Mouse (Mus musculus): Measurements from ENCODE around the gene Tmem59l. TPM values are rescaled to one million over a fixed set of nuclear protein-coding genes. Genes with fewer than 3 reads are reported as not detected.

Gene Tmem59l
- polyA plus RNA-seq, 1 experiment from 2014 or later = 3.0 TPM

DNA sequence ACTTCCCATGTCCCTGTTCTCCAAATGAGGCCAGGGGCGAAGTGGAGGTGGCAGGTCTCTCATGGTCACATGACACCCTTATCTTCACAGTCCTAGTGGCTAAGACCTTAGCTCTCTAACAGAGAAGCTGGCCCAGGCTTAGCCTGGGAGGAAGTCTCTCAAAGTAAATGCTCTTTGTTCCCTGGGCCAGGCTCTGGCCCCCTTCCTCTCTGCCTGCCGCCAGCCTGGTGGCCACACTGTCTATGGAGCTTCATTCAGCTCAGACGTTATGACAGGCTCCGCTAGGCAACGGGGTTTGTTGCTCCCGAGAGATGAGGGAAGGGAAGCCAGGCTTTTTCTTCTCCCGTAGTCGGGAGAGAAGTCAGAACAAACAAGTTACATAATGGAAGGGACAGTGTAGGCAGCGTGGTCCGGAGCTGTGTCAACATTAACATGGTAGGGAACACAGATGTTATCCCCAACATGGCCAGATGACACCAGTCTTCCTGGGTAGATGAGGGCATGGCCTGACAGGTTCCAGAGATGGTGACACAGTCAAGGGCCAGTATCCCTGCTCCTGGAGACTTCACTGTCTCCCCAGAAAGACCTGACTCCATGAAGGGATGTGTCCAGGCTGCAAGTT is 17.8 kb downstream of the Tmem59l start:
- 54% methylated on average over 10 of the region's 10 CpGs for WGBS
- H3K27ac ChIP-seq = no peak overlapping the region
- H3K9ac ChIP-seq (ENCODE audit: low read depth, low read length) = no peak overlapping the region
- ATAC-seq (replicated peaks; ENCODE audit: low FRiP score, low read depth) (no peak), DNase-seq (ENCODE audit: low spot score) (no peak)
- H3K36me3 ChIP-seq (ENCODE audit: insufficient read depth, low read length) = 0 out of 2 replicates have a peak, but pooled peaks cover 2% of the 10 kb centered on the region
- peaks cover 8% of the 10 kb centered on the region; the same call in 1 of the 2 replicates for H3K4me1 ChIP-seq (replicated peaks; ENCODE audit: insufficient read depth, low read length)
- H3K4me3 ChIP-seq (replicated peaks; ENCODE audit: low read depth, low read length) = no peak overlapping the region
- no peaks in the 10 kb centered on the region for H3K9me3 ChIP-seq (replicated peaks; ENCODE audit: low read length)
- no peak for TF ChIP-seq CTCF (IDR thresholded peaks at IDR 0.05; ENCODE audit: low read depth)
- no peaks in the 10 kb centered on the region for H3K27me3 ChIP-seq (ENCODE audit: insufficient read depth, low read length)
- no peak overlapping the region for H3K4me2 ChIP-seq (ENCODE audit: low read length)

DNA sequence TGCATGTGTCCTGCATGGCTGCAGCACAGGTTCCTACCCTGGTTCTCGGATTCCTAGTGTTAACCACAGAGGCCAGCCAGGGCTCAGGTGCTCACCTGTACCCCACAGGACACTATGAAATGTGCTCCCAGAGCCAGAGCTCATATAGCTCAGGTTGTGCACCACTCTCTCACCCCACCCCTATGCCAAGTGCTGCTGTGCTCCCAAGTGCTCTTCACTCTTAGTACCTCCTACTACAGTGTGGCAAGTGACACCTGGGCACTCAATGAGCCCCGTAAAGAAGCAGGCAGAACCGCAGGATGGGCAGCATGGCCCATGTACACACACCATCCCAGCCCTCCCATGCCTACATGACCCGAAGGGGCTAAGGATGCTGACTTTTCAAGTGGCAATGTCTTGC is 18.4 kb downstream of the Tmem59l start:
- Histone ChIP-seq H3K4me2 (ENCODE audit: low read length) (no peak overlapping the region), H3K27me3 (ENCODE audit: insufficient read depth, low read length) (no peaks in the 10 kb centered on the region), H3K9ac (ENCODE audit: low read depth, low read length) (no peak overlapping the region), H3K36me3 (ENCODE audit: insufficient read depth, low read length) (0 out of 2 replicates have a peak, but pooled peaks cover 2% of the 10 kb centered on the region), H3K27ac (no peak overlapping the region), H3K4me1 (replicated peaks; ENCODE audit: insufficient read depth, low read length) (peaks cover 8% of the 10 kb centered on the region; the same call in 1 of the 2 replicates), H3K9me3 (replicated peaks; ENCODE audit: low read length) (no peaks in the 10 kb centered on the region), H3K4me3 (replicated peaks; ENCODE audit: low read depth, low read length) (no peak overlapping the region)
- DNase-seq (ENCODE audit: low spot score) (no peak), ATAC-seq (replicated peaks; ENCODE audit: low FRiP score, low read depth) (no peak)
- WGBS = 84% methylated on average over 4 of the region's 4 CpGs
- TF ChIP-seq CTCF (IDR thresholded peaks at IDR 0.05; ENCODE audit: low read depth) = no peak

DNA sequence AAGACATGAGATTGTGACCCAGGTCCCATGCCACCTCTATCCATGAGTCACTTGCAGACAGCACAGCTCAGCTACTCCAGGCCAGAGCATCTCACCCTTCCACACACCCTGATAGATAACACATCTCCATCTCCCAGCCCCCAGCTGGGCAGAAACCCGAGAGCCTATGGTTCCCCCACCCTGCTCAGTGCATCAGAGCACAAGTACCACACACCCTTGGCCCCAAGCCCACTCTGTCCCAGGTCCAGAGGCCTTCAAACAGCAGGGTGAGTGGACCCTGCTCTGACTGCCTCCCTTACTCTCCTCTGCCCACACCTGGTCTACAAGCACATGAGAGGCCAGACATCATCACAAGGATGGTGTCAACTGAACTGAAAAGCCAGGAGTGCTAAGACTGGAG is 19.3 kb downstream of the Tmem59l start:
- ATAC-seq (replicated peaks; ENCODE audit: low FRiP score, low read depth) (0 out of 2 replicates have a peak, but pooled peaks have one; percentile 27), DNase-seq (ENCODE audit: low spot score) (no peak)
- Histone ChIP-seq H3K27me3 (ENCODE audit: insufficient read depth, low read length) (no peaks in the 10 kb centered on the region), H3K9me3 (replicated peaks; ENCODE audit: low read length) (no peaks in the 10 kb centered on the region), H3K4me3 (replicated peaks; ENCODE audit: low read depth, low read length) (no peak overlapping the region), H3K4me2 (ENCODE audit: low read length) (no peak overlapping the region), H3K4me1 (replicated peaks; ENCODE audit: insufficient read depth, low read length) (peaks cover 8% of the 10 kb centered on the region; the same call in 1 of the 2 replicates), H3K27ac (no peak overlapping the region), H3K9ac (ENCODE audit: low read depth, low read length) (no peak overlapping the region), H3K36me3 (ENCODE audit: insufficient read depth, low read length) (0 out of 2 replicates have a peak, but pooled peaks cover 2% of the 10 kb centered on the region)
- no peak for TF ChIP-seq CTCF (IDR thresholded peaks at IDR 0.05; ENCODE audit: low read depth)
- 47% methylated on average over 1 of the region's 1 CpGs for WGBS

DNA sequence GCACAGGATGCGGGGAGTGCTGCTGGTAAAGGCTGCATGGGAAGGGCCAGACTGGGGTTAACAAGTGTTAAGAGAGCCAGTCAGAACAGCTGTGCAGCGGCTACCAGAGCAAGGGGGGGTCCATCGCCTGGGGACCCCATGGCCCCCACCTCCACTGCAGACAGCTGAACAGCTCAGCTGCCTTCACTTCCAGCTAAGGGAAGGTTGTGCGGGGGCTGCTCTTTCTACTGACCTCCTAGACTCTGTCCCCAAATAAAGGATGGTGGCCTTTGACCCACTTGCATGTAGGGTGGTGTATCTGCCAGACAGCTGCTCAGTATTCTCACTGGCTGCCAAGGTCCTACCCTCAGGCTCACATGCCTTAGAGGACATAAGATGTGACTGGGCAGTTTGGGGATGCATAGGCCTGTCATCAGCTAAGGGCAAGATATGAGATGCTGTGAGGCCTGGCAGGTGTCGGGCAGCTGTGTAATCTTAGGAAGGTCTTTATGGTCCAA is 19.9 kb downstream of the Tmem59l start:
- no peak overlapping the region for H3K4me3 ChIP-seq (replicated peaks; ENCODE audit: low read depth, low read length)
- H3K9me3 ChIP-seq (replicated peaks; ENCODE audit: low read length) = no peaks in the 10 kb centered on the region
- TF ChIP-seq CTCF (IDR thresholded peaks at IDR 0.05; ENCODE audit: low read depth) = no peak
- no peak overlapping the region for H3K4me2 ChIP-seq (ENCODE audit: low read length)
- DNase-seq (ENCODE audit: low spot score) (no peak), ATAC-seq (replicated peaks; ENCODE audit: low FRiP score, low read depth) (0 out of 2 replicates have a peak, but pooled peaks have one; percentile 9)
- peaks cover 8% of the 10 kb centered on the region; the same call in 1 of the 2 replicates for H3K4me1 ChIP-seq (replicated peaks; ENCODE audit: insufficient read depth, low read length)
- 55% methylated on average over 5 of the region's 5 CpGs for WGBS
- H3K9ac ChIP-seq (ENCODE audit: low read depth, low read length) = no peak overlapping the region
- H3K27ac ChIP-seq = no peak overlapping the region
- H3K36me3 ChIP-seq (ENCODE audit: insufficient read depth, low read length) = 0 out of 2 replicates have a peak, but pooled peaks cover 2% of the 10 kb centered on the region
- H3K27me3 ChIP-seq (ENCODE audit: insufficient read depth, low read length) = no peaks in the 10 kb centered on the region

DNA sequence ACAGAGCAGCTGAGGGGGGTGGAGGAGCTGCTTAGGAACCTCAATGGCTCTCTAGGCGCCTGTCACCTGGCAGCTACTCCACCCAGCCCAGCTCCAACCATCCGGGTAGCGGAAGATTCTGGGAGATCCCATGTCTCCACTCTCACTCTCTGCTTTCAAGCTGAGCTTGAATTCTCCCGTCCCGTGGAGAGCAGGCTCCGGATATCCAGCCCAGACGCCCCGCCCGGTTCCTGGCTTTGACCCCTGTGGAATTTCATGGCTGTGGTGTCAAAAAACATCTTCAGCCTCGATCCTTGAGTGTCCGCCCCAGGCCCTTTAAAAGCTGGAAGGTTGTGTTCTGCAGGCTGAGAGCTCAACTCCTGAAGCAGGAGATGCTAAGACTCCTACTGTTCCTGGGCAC is 20.4 kb downstream of the Tmem59l start:
- WGBS = 48% methylated on average over 11 of the region's 11 CpGs
- DNase-seq (ENCODE audit: low spot score) = no peak
- H3K27me3 ChIP-seq (ENCODE audit: insufficient read depth, low read length) = no peaks in the 10 kb centered on the region
- H3K4me1 ChIP-seq (replicated peaks; ENCODE audit: insufficient read depth, low read length) = peaks cover 8% of the 10 kb centered on the region; the same call in 1 of the 2 replicates
- ATAC-seq (replicated peaks; ENCODE audit: low FRiP score, low read depth) = no peak
- no peak overlapping the region for H3K9ac ChIP-seq (ENCODE audit: low read depth, low read length)
- H3K4me3 ChIP-seq (replicated peaks; ENCODE audit: low read depth, low read length) = no peak overlapping the region
- 0 out of 2 replicates have a peak, but pooled peaks cover 2% of the 10 kb centered on the region for H3K36me3 ChIP-seq (ENCODE audit: insufficient read depth, low read length)
- H3K9me3 ChIP-seq (replicated peaks; ENCODE audit: low read length) = no peaks in the 10 kb centered on the region
- no peak for TF ChIP-seq CTCF (IDR thresholded peaks at IDR 0.05; ENCODE audit: low read depth)
- H3K27ac ChIP-seq = no peak overlapping the region
- 0 out of 2 replicates have a peak overlapping the region, but pooled peaks have one; percentile 11 for H3K4me2 ChIP-seq (ENCODE audit: low read length)

DNA sequence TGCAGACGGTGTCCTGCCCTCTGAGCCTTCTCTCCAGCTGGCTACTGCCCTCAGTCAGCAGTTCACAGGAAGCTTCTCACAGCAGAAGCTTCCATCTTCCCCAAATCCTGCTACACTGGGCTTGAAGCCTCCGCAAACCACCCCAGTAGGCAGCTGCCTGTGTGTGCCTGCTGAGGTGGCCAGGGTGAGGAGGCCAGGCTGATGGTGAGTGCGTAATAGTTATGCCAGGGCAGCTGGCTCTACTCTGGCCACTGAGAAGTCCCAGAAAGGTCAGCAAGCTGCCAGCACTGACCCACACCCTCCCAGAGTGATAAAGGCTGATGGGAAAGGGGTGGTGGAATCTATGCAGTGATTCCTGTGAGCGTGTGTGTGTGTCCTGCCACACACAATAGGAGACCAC is 20.9 kb downstream of the Tmem59l start:
- WGBS = 84% methylated on average over 4 of the region's 4 CpGs
- TF ChIP-seq CTCF (IDR thresholded peaks at IDR 0.05; ENCODE audit: low read depth) = no peak

More for the DNA sequence above, 20.9 kb downstream of the Tmem59l start:
- peaks cover 8% of the 10 kb centered on the region; the same call in 1 of the 2 replicates for H3K4me1 ChIP-seq (replicated peaks; ENCODE audit: insufficient read depth, low read length)
- no peak for ATAC-seq (replicated peaks; ENCODE audit: low FRiP score, low read depth)
- no peak overlapping the region for H3K4me2 ChIP-seq (ENCODE audit: low read length)
- no peaks in the 10 kb centered on the region for H3K9me3 ChIP-seq (replicated peaks; ENCODE audit: low read length)
- no peak overlapping the region for H3K27ac ChIP-seq
- DNase-seq (ENCODE audit: low spot score) = no peak
- no peaks in the 10 kb centered on the region for H3K27me3 ChIP-seq (ENCODE audit: insufficient read depth, low read length)
- H3K4me3 ChIP-seq (replicated peaks; ENCODE audit: low read depth, low read length) = no peak overlapping the region
- H3K36me3 ChIP-seq (ENCODE audit: insufficient read depth, low read length) = 0 out of 2 replicates have a peak, but pooled peaks cover 2% of the 10 kb centered on the region
- H3K9ac ChIP-seq (ENCODE audit: low read depth, low read length) = no peak overlapping the region

Data from kidney, postnatal 0 days (tissue).